Mouse (Mus musculus) cerebellum, adult (tissue): Measurements from ENCODE around the gene Srsf6.

ENCODE experiments used
- ATAC-seq: cut with Nextera tagmentation; 2 replicates; pipeline ENCODE4 v1.9.2; 2017; ENCODE audit warnings: mild to moderate bottlenecking, moderate library complexity, mixed read lengths; ENCODE audit not compliant: insufficient number of reproducible peaks, low FRiP score, low TSS enrichment

Gene Srsf6

GRCm38 (mm10) chr2:162976001-162976400 is 44.7 kb downstream of the Srsf6 start:
- ATAC-seq: no peak; the same call in 1 of the 2 replicates

DNA sequence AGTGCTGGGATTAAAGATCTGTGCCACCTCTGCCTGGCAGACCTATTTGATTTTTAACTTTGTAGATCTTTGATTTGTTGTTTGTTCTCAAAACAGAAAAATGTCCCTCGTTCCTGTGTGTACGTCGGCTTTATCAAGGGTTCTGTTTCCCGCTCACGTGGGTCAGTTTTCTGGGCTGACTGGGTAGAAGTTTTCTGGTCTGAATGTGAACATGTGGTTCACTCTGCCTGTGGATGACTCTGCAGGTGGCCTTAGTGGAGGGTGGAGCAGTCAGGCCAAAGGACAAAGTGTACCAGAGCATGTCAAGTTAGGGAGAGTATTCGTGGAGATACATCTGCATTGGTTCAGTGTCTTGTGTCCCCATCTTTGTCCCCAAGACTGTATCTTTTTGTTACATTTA is 53.1 kb downstream of the Srsf6 start:
- ATAC-seq: no peak

GRCm38 (mm10) chr2:162985923-162986322 is 54.6 kb downstream of the Srsf6 start:
- ATAC-seq: no peak
